Mouse (Mus musculus) adrenal gland, adult (tissue): ENCODE results near the gene Ints2.
A peak's percentile ranks its signal among the peaks of the same experiment; 100 is the strongest.
"Not testable (repeated sequence)": the region's sequence is repeated elsewhere in the genome, so short reads cannot be mapped to it uniquely, and the experiment has no call there.

Source experiments
- DNase-seq, 2 experiments: peaks; one replicate each; pipeline ENCODE4 v3.0.0; 2022 to 2023; ENCODE audit warnings: low spot score in 1 of 2; ENCODE audit not compliant: inconsistent age in 2 of 2

The Ints2 gene

GRCm38 (mm10) chr11:86257460-86258076 is at the start of gene Ints2:
Gene Ints2 (minus strand): TSS chr11:86257575.
- peak; percentile 95 to 98 for DNase-seq

DNA sequence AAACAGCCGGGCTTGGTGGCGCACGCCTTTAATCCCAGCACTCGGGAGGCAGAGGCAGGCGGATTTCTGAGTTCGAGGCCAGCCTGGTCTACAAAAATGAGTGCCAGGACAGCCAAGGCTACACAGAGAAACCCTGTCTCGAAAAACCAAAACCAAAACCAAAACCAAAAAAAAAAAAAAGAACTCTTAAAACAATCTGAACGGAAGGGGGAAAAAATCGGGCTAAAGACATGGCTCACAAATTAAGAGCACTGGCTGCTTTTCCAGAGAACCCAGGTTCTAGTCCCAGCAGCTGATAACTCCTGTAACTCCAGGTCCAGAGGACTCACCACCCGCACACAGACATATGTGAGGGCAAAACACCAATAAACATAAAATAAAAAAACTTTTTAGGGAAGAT is 34.8 kb upstream of the Ints2 start:
- not testable (repeated sequence) for DNase-seq

DNA sequence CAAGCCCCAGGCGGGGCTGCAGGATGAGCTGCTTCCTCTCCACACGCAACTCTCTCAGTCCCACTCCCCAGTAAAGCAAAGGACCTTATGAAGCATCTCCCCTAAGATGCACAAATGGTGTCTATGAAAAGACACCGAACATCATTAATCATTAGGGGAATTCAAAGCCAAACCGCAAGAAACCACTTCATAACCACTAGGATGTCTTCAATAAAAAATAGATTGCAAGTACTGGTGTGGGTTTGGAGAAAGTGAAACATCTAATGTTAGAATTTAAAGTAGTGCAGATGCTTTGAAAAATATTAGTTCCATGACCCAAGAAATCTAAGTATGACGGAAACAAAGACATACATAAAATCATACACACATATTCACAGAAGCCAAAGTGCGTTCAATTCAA is 34.3 kb upstream of the Ints2 start:
- no peak for DNase-seq

GRCm38 (mm10) chr11:86285729-86286128 is 28.4 kb upstream of the Ints2 start:
- DNase-seq: peak; percentile 20 to 61

DNA sequence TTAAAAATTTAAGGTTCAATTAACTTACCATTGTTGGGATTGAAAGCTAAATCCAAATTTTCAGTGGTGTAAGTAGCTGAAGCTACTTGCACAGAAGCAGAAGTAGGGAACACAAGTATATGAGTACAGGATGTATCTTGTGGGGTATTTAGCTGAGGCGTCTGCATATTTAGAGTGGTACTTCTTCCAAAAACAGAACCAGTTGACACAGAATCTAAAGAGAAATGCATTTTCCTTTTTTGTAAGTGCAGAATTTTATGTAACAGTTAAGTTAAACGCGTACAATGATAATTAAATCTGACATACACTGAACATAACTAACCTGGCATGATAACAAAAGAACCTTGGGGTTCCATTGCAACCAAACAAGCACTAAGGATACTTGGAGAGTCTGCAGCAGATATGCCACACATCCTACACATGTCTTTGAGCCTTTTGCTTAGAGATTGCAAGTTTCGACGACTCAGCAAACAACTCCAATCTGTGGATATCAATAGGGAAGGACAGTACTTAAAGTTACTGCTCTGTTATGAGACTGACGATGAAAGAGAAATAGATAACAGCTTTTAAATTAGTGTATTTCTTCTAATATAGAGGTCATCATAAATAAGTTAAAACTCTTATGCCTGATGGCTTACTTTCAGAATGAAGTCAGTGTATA is 21.2 kb upstream of the Ints2 start:
- no peak for DNase-seq

DNA sequence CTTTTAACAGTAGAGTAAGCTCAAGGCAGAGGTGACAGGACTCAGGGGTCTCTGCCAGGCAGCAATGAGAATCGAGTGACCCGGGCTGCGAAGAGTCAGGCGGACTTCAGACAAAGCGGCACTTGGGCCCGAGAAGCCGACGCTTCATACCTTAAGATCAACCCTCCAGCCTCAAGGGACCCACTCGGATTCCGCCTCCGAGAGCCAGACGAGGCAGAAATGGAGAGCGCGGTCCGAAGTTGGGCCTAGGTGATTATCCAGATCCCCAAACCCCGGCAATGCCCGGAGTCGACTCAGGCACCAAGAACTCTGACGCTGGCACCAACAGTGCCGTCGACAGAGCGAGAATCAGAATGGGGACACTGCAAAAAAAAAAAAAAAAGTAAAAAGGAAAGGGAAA is 321 bp downstream of the Ints2 start:
- DNase-seq: no peak

DNA sequence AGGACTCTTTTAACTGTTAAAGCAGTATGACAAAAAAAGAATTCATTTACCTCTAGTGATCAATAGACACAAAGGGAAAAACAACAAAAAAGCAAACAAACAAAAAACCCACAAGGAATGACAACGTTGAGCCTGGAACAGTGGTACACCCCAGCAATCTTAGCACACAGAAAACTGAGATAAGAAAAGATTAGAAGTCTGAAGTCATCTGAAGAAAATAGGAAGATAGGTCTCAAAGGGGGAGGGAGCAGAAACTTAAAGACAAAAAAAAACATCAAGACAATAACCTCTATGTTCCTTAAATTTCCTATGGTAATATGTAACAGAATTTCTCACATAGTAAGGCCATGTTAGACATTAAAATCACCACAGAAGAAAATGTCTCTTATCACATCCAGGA is 4.0 kb downstream of the Ints2 start:
- DNase-seq: no peak

DNA sequence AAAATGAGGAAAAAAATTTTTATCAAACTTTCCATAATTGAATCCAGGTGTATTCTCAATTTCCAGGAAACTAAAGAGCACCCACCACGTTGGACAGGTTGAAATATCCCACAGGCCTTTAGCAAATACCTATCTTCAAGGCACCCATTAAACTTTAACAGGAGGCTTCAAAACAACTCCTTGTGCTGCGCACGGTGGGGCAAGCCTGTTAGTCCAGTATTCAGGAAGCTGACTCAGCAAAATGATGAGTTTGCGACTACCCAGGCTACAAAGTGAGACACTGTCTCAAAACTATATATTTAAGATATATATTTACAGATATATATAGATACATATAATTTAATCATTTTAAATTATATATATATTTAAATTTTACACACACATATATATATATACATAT is 24.9 kb downstream of the Ints2 start:
- no peak for DNase-seq

DNA sequence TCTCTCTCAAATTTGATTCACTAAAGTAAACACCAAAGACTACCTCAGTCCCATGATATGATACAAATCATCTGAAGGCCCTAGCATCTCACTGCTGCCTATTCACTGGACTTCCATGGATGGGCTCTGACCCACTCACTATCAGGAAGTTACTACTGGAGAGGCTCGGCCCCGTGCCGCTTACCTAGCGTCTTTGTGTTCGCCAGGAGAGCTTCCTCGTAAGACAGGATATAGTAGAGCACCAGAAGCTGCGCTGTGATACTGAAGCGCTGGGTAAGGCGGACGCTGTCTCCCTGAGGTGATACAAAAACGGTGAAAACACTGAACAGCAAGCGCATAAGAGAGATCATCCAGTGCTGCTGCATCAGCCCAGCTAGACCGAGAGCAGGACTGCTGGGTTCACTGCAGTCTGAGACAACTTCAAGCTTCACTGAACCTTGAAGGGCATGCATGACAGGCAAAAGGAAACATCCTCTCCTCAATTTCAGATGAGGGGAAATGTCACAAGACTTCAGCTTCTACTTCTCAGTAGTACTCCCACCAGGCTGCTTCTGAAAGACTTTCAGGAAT is 25.5 kb downstream of the Ints2 start:
- DNase-seq: no peak

GRCm38 (mm10) chr11:86226646-86227180 is 30.7 kb downstream of the Ints2 start:
- DNase-seq: no peak

- no peak for DNase-seq
These were observed 31.6 kb downstream of the Ints2 start for GRCm38 (mm10) chr11:86225761-86226160.

GRCm38 (mm10) chr11:86211803-86212202 is 45.6 kb downstream of the Ints2 start:
- no peak for DNase-seq

- no peak for DNase-seq
These were observed 48.3 kb downstream of the Ints2 start for GRCm38 (mm10) chr11:86209123-86209522.

- DNase-seq: no peak
These were observed 51.5 kb downstream of the Ints2 start for GRCm38 (mm10) chr11:86205876-86206275.

DNA sequence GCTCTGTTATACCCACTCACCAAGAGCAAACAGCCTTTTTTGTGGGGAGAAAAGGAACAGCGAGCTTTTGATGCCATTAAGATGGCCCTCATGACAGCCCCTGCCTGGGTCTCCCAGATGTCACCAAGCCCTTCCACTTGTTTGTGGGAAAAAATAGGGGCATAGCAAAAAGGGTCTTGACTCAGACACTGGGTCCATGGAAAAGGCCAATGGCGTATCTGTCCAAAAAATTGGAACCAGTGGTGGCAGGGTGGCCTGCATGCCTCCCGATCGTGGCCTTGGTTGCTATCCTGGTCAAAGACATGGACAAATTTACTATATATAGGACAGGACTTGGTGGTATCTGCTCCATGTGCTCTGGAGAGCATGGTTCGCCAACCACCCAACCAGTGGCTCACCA is 52.3 kb downstream of the Ints2 start:
- DNase-seq: no peak

DNA sequence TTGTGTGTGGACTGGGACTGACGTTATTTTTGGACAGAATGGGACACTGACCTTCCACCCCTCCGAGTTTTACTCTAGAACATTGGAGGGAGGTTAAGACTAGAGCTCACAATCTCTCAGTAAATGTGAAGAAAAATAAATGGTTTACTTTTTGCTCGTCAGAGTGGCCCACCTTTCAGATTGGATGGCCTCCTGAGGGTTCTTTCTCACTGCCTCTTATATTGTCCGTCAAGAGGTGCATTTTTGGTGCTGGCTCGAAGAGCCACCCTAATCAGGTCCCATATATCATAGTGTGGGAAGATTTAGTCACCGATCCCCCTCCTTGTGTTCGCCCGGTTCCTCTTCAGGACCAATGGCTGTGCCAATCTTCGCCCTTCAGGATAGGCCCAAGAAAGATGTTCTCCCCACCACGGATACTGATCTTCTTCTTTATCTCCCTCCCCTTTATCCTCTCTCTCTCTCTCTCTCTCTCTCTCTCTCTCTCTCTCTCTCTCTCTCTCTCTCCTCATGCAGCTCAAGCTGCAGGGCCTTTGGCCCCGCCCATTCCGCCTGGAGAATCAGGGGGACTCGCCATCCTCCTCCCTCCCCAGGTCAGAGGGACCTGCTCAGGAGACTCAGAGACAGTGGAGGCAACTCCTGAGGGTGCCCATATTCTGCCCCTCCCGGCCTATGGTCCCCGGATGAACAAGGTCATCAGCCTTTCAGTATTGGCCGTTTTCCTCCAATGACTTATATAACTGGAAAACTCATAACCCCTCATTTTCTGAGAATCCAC is 55.3 kb downstream of the Ints2 start:
- DNase-seq: peak; percentile 36 to 70

DNA sequence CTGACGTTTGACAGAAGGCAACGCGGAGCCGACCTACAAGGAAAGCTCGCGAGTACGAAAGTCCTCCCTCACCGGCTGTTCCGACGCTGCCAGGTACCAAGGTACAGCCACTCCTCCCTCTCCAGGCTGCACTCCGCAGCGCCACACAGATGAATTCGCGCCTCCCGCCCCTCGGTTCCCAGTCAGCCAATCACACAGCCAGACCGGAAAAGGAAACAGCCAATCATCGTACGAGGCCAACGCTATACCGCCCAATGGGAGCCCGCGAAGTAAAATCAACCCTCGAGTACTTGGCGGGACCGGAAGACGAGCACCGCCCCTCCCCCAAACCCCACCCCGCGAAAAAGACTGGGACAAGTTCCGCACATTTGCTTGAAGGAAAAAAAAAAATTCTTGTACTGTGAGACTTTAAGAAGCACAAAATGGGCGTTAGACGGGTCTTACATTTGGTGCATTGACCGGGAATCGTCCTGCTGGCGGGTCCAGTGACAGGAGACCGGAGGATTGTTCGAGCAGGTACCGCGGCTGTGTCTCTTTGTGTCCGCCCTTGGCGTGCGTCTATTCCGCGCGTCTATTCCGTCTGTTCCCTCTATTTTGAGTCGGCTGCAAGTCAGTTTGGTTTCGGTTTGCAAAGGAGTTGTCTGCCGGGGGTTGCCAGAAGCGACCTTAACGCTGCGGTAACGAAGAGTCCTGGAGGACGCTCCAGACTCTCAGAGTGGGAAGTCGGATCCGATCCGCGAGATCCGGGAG is 56.2 kb downstream of the Ints2 start, which contains the start of gene Brip1:
Gene Brip1, minus strand, starts transcription at position 157 of the 750 bp plus-strand sequence.
- peak; percentile 92 to 97 for DNase-seq

DNA sequence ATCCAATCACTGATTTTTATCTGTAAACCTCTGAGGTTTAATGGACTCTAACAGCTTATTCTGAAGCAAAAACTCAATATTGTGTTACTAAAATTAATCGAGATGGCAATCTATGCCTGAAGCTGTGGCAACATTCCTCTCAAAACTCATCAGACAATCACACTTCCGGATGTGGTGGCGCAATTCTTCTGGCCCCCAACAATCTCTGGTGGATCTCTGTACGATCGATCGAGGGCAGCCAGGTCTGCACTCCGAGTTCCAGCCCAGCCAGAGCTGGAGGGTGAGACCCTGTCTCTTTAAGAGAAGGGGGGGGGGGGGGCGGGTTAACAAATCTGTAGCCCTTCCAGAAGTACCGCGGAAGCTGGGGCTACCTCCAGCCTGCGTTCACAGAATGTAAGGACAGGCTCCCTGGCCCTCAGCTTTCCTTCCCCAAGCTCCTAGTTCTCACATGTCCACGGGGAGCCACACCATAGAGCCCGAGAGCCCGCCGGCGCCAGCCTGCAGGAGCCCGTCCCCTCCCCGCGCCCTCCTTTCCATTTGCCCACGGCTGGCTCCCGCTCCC is 56.8 kb downstream of the Ints2 start:
- peak in 1 of 2 experiments; percentile 15 for DNase-seq

DNA sequence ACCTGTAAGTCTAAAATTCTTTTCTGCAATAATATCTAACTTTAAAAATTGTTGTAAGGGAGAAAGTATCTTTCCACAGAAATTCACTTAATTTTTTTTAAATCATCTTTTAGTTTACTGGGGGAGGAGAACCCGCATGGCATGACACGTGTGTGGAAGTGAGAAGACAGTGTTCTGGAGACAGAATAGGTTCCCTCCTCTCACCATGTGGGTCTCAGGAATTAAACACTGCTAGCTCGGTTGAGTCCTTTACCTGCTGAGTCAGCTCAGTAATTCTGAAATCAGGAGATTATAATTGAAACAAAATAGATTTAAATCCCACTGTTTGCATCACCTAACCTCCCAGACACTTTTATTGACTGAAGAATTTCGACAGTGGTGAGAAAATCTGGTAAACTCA is 57.6 kb downstream of the Ints2 start:
- no peak for DNase-seq

DNA sequence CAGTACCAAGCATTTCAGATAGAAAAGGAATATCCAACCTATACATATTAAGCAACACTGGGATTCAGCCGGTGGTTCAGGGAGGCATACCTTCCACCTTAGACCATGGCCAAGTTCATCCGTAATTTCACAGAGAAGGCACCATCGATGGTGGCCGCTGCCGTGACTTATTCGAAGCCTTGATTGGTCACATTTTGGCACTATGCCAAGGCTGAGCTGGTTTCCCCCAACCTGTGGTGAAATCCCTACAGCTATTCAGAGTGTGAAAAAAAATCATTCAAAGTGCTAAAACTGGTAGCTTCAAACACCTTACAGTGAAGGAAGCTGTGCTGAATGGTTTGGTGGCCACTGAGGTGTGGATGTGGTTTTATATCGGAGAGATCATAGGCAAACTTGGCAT is 72.2 kb downstream of the Ints2 start:
- peak in 1 of 2 experiments; percentile 58 for DNase-seq
